Mouse (Mus musculus) frontal cortex, adult (tissue): ENCODE results near the gene Klrb1f.
A peak's percentile ranks its signal among the peaks of the same experiment; 100 is the strongest.
"Not testable (repeated sequence)": the region's sequence is repeated elsewhere in the genome, so short reads cannot be mapped to it uniquely, and the experiment has no call there.

Experiments used
- ATAC-seq: cut with Nextera tagmentation; 2 replicates; pipeline ENCODE4 v1.9.2; 2017; ENCODE audit warnings: mild to moderate bottlenecking, moderate library complexity, mixed read lengths; ENCODE audit not compliant: low TSS enrichment

The Klrb1f gene

DNA sequence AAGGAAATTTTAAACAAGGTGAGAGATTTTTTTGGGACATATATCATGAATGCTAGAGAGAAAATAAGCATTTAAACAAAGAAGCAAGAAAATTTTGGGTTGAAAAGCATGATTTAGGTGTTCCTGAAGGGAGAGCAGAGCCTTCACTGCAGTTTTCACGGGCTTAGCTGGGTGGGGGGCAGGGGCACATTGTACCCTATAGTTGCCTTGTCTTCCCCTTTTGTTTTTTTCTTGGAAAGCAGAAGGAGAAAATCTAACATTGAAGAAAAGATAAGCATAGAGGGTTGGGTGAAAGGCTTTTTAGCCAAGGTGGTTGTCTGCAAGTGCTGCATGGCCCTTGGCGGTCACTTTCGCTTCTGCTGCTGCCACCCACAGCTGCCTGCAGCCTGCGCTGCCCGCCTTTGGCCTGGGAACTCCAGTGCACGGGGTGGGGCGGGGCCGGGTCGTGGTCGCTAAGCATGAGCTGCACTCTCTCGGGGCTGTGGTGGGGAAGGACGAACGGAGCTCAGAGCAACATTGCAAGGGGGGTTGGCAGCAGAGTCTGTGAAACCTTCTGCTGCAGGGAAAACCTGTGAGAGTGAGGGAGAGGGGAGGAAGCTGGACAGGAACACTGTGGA lies 3.3 kb downstream of the Klrb1f start:
- peak; percentile 89 for ATAC-seq

DNA sequence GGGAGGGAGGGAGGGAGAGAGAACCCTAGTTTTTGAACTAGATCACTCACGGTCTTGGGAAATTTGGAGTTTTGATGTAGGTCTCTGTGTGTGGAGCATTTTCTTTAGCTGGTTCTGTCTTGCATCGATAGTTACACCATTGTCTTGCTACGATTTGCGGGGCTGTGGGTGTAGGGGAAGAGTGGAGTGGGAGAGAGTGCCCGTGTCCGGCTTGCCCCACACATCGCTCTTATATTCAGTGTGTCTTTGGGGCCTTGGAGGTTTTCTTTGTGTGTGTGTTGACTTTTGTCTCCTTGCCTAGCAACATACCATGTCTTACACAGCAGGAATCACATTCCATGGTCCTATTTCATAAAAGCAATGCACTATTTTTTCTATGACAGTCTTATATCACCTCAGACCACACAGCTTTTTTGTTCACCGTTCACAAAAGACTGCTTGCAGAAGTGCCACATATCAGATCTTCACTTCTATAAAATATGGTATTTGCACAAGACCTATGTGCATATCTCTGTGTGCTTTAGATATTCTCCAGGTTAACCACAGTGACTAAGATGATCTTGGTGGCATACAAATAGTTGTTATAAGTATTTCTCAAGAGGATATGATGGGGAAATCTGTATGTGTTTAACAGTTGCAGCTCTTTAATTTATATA lies 4.0 kb downstream of the Klrb1f start:
- no peak for ATAC-seq

DNA sequence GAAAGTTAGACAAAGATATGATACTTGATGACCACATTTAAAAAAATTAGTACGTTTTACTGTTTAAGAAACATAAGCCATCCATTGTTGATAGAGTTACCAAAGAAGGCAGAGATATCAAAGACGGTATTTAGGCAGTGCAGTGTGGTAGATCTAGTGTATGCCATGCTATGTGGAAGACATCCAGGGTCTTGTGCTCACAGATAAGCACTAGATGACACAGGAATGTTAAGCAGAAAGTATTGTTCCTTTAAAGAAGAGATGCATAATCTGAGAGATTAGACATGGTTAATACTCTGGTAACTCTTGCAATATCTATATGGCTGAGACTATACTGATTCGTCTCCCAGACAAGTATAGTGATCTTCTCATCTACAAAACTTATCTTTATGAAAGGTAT lies 5.4 kb downstream of the Klrb1f start:
- no peak for ATAC-seq

- ATAC-seq, result peak; percentile 87
These were observed 6.0 kb downstream of the Klrb1f start for GRCm38 (mm10) chr6:129051731-129052130.

DNA sequence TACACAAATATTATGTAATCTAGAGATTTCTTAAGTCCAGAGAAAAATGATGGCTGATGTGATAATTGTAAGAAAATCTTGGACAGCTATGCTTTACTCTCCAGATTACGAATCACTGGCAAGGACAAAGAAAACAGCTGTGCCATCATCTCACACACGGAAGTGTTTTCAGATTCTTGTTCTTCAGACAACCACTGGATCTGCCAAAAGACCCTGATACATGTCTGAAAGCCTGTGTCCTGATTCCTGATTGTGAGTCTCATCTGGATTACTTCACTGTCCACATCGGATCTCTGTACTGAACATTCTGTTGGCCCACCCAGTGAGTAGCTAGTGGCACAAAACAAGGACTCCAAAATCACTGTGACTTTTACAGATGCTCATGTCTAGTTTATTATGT lies 10.5 kb downstream of the Klrb1f start:
- no peak for ATAC-seq

GRCm38 (mm10) chr6:129058013-129058412 lies 12.3 kb downstream of the Klrb1f start:
- ATAC-seq, result no peak

GRCm38 (mm10) chr6:129065407-129065806 lies 19.7 kb downstream of the Klrb1f start:
- ATAC-seq, result no peak

DNA sequence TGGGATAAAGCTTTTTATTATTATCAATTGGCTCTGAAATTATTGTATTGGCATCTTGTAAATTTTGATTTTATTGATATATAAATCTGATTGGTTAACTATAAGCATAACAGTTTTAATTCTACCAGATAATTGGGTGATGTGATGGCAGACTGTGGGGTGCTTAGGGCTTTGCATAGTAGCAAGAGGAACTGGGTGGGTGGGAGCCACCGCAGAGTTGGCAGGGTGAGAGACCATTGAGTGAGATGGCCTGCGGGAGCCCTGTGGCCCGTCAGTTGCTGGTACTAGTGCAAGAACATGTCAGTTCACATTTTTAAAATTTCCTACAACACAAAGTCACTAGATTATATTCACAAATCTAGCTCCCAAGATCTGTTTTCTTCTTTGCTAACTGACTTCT lies 20.2 kb downstream of the Klrb1f start:
- ATAC-seq, result no peak

GRCm38 (mm10) chr6:129066530-129066929 lies 20.8 kb downstream of the Klrb1f start:
- ATAC-seq, result no peak

DNA sequence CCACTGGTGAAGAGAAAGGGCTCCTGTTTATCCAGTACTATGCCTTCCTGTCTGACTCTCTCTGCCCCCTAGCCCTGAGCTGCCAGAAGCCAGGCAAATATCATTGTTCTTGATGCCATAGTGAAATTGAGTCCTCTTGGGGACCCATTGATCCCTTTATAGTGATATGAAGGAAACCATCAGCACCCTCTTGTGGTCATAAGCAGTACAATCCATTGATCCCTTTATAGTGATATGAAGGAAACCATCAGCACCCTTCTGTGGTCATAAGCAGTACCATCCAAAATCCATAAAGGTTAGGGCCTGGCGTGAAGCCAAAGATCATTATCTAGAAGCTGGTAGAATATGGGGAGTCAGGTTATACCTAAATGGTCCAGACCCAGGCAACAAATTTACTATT lies 21.3 kb downstream of the Klrb1f start:
- ATAC-seq, result peak; percentile 95

DNA sequence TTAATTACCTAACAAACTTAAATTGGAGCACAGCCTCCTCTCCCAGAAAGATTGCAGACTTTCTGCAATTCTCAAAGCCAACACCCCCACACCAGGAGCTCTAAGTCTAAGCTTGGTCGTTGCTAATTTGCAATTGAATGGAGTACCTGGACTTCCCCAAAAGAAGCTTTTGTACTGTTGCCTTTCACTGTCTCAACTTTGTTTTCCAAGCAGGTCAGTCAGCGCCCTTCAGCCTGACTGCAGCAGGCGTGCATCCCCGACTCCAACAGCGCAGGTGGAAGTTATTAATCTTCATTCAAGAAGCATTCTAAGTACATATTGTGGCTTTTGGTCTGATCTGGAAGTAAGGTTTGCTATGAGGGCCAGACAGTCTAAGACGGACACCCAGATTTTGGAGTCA lies 39.4 kb downstream of the Klrb1f start:
- no peak for ATAC-seq

- ATAC-seq, result not testable (repeated sequence)
These were observed 40.3 kb downstream of the Klrb1f start for GRCm38 (mm10) chr6:129086031-129086430.

GRCm38 (mm10) chr6:129088161-129088560 lies 42.5 kb downstream of the Klrb1f start:
- ATAC-seq, result no peak

DNA sequence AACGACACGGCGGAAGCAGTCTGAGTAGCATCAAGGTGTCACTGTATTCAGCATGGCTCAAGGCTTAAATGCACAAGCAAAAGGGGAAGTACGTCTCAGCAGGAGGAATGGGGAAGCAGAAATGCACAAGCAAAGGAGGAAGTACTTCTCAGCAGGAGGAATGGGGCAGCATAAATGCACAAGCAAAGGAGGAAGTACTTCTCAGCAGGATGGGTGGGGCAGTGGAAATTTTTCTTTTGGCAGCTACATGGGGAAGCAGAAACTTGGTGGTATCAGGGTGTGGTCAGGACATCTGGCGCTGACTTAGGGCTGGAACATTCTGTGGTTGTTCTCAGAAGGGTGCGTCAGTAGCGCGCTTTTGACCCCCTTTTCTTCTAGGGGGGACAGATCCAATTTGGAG lies 42.9 kb downstream of the Klrb1f start:
- ATAC-seq, result not testable (repeated sequence)

DNA sequence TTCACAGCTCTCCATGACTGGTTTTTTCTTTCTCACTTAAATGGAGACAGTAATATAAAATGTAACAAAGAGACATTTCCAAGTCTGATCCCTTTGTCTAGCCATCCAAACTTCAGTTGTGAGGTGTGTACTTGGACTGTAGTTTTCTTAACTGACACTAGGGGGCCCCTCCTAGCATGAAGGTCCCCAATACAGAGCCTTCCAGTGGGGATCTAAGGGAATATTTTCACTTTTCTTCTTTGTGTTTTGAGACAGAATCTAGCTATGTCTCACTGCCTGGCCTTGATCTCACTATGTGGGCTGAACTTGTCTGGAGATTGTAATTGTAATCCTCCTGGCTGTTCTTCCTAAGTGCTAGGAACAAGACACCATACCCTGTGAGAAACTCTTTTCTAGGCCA lies 49.5 kb downstream of the Klrb1f start:
- peak; percentile 94 for ATAC-seq

DNA sequence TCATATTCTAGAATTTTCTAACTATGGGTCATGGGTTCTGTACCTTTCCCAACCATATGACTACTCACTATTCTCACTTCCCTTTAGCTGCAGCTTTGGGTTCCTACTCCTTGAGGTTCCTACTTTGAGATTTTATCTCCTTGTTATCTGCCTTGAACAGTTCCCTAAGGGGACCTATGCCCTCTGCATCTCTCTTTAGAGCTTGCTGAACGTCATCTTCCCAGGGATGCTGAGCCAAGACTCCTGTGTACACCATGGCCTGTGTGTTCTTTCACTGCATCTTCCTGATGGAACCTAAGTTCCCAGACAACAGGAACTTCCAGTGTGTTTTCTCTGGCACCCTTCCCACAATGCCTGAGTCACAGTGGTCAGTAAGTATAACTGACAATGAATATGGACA lies 52.2 kb downstream of the Klrb1f start:
- ATAC-seq, result no peak

GRCm38 (mm10) chr6:129100794-129101193 lies 55.1 kb downstream of the Klrb1f start, which contains the start of gene Clec2e:
Clec2e (minus strand) TSS chr6:129100913.
- ATAC-seq, result not testable (repeated sequence)

GRCm38 (mm10) chr6:129101604-129102003 lies 55.9 kb downstream of the Klrb1f start:
- no peak for ATAC-seq

GRCm38 (mm10) chr6:129102858-129103555 lies 57.3 kb downstream of the Klrb1f start:
- ATAC-seq, result no peak
